Mouse (Mus musculus) lung, embryonic 14.5 days (tissue): ENCODE data around the gene Dock3. TPM values are rescaled to one million over a fixed set of nuclear protein-coding genes. Genes with fewer than 3 reads are reported as not detected.

Source experiments
- ATAC-seq: fragments of 200-750 bp; cut with Nextera tagmentation; 2 replicates; pipeline ENCODE4 v1.8.0; 2017; ENCODE audit warnings: mild to moderate bottlenecking, moderate TSS enrichment, moderate library complexity; ENCODE audit not compliant: insufficient read depth
- DNase-seq: peaks from one replicate; pipeline ENCODE4 v3.0.0-alpha.2; 2015
- H3K27ac ChIP-seq: fragments of 300-500 bp; sonication (generic); 2 replicates; pipeline ENCODE4 v1.5.1; 2014; ENCODE audit warnings: low read depth, mild to moderate bottlenecking, moderate library complexity
- H3K27me3 ChIP-seq: fragments of 300-500 bp; sonication (generic); 2 replicates; pipeline ENCODE4 v1.6.1; 2014; ENCODE audit warnings: low read length, control low read depth; ENCODE audit not compliant: insufficient read depth
- H3K36me3 ChIP-seq: fragments of 300-500 bp; sonication (generic); 2 replicates; pipeline ENCODE4 v1.6.1; 2014; ENCODE audit warnings: control low read depth; ENCODE audit not compliant: insufficient read depth
- H3K4me1 ChIP-seq: fragments of 300-500 bp; sonication (generic); 2 replicates; pipeline ENCODE4 v1.6.1; 2014; ENCODE audit warnings: antibody characterized with exemption, control low read depth; ENCODE audit not compliant: insufficient read depth
- H3K4me2 ChIP-seq: fragments of 300-500 bp; sonication (generic); 2 replicates; pipeline ENCODE4 v1.6.1; 2014; ENCODE audit warnings: mild to moderate bottlenecking
- H3K4me3 ChIP-seq: fragments of 300-500 bp; sonication (generic); 2 replicates; pipeline ENCODE4 v1.5.1; 2014; ENCODE audit warnings: low read depth, low read length
- H3K9ac ChIP-seq: fragments of 300-500 bp; sonication (generic); 2 replicates; pipeline ENCODE4 v1.6.1; 2014
- H3K9me3 ChIP-seq: fragments of 300-500 bp; sonication (generic); 2 replicates; pipeline ENCODE4 v1.6.1; 2016; ENCODE audit warnings: low read depth, low read length, control low read depth
- CTCF ChIP-seq: IDR thresholded peaks from 2 replicates; pipeline ENCODE4 v1.5.1; 2016; ENCODE audit warnings: antibody characterized with exemption, low read depth
- WGBS: fragments of 180-500 bp; shearing (Covaris S2); extraction: QIAGEN DNeasy Blood & Tissue Kit; methylation state at CpG from one replicate; pipeline ENCODE4 v1.1.7; 2014; 5-methylcytosine and 5-hydroxymethylcytosine counted together
- polyA plus RNA-seq: library from polyadenylated mRNA; unstranded; fragments of >200 nt; fragmentation: Nextera tagmentation; extraction: Ambion mirVana; gene quantifications from 2 replicates; pipeline ENCODE4 v1.2.1, GENCODE M21; 2014

The Dock3 gene
- polyA plus RNA-seq, 1 experiment from 2014 or later, result 0.25 TPM

DNA sequence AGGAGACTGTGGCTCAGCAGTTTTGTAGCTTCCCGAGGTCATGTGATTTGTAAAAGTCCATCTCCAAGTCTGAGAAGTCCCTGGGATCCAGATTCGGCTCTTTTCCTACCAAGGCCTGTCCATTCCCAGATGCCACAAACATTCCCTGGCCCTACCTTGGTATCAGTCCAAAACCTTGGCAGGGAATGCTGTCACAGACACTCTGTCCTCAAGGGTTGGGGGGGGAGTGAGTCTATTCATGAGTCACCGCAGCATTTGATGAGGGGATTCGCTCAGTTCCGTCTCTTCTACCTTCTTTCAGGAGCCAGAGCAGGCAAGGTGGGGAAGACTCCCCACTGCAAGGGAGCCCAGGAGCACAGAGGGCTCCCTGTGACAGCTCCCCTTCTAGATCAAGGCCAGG lies 44.0 kb upstream of the Dock3 start:
- no peak overlapping the region for H3K4me2 ChIP-seq
- no peaks in the 10 kb centered on the region for H3K27me3 ChIP-seq
- no peak for TF ChIP-seq CTCF
- ATAC-seq (no peak), DNase-seq (no peak)
- H3K4me1 ChIP-seq, result peaks cover 17% of the 10 kb centered on the region
- 82% methylated on average over 5 of the region's 5 CpGs for WGBS
- no peak overlapping the region for H3K4me3 ChIP-seq
- no peaks in the 10 kb centered on the region for H3K36me3 ChIP-seq
- H3K27ac ChIP-seq, result no peak overlapping the region
- no peak overlapping the region for H3K9ac ChIP-seq
- no peaks in the 10 kb centered on the region for H3K9me3 ChIP-seq

DNA sequence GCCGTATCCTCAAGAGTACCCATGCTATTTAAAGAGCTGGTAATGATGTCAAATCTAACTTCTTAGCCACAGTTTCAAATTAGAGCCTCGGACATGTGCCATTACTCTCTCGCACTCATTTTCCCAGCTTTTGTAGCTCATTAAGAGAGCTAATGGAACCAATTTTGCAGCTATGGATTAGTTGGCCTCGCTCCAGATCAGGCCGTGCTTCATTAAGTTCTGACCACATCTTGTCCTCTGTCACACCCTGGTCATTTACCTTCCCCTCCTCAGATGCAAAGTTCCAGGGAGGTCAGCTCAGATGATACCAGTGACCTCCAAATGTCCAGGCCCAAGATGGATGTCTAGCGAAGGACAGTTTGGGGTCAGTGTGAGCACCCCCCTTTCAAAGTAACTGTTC lies 43.0 kb upstream of the Dock3 start:
- H3K4me3 ChIP-seq, result no peak overlapping the region
- no peak overlapping the region for H3K4me2 ChIP-seq
- H3K27ac ChIP-seq, result no peak overlapping the region
- no peak for DNase-seq
- H3K9me3 ChIP-seq, result no peaks in the 10 kb centered on the region
- H3K9ac ChIP-seq, result no peak overlapping the region; the same call in 1 of the 2 replicates
- TF ChIP-seq CTCF, result no peak
- H3K4me1 ChIP-seq, result peaks cover 9% of the 10 kb centered on the region; the same call in 1 of the 2 replicates
- no peaks in the 10 kb centered on the region for H3K36me3 ChIP-seq
- WGBS, result 79% methylated on average over 6 of the region's 6 CpGs
- no peak for ATAC-seq
- H3K27me3 ChIP-seq, result no peaks in the 10 kb centered on the region

DNA sequence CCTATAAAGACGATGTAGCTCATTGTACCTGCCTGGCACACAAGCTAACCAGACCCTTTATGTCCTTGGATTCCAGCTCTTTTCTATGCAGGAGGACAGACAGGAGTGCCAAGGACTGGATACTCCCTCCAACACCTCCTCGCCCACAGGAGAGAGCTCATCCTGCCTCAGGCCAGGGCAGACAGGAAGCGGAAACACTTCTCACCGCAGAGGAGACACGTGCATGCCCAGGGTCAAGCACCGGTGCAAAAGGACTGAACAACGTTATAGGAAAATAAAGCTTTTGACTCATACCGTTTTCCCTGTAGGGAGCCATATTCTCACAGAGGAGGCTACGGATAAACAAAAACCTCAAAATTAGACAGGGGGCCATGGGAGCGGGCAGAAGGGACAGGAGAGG lies 41.5 kb upstream of the Dock3 start:
- Histone ChIP-seq H3K4me3 (no peak overlapping the region), H3K27me3 (no peaks in the 10 kb centered on the region), H3K9me3 (no peaks in the 10 kb centered on the region), H3K36me3 (no peaks in the 10 kb centered on the region), H3K9ac (no peak overlapping the region), H3K27ac (no peak overlapping the region), H3K4me1 (no peaks in the 10 kb centered on the region), H3K4me2 (no peak overlapping the region)
- WGBS, result 59% methylated on average over 10 of the region's 10 CpGs
- TF ChIP-seq CTCF, result no peak
- DNase-seq, result no peak
- no peak for ATAC-seq

DNA sequence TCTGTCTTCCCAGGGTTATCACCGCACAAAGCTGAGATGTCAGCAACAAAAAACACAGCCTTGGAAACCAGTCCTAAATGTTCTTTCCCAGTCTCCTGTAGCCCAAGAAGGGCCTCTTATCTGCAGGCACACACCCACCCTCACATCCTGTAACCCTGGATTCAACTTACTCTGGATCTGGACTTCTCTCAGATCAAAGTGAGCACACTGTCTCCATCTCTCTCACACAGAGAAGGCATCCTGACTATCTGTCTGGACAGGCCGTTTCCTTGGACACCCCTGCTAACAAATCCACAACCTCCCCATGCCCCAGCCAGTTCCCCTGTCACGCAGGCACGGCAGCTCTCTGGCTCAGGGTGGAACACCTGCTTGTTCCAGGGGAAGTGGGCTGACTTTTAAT lies 40.6 kb upstream of the Dock3 start:
- Histone ChIP-seq H3K4me3 (no peak overlapping the region), H3K4me1 (no peaks in the 10 kb centered on the region), H3K9ac (no peak overlapping the region), H3K27me3 (no peaks in the 10 kb centered on the region), H3K27ac (no peak overlapping the region), H3K9me3 (no peaks in the 10 kb centered on the region), H3K36me3 (no peaks in the 10 kb centered on the region), H3K4me2 (no peak overlapping the region)
- ATAC-seq (no peak), DNase-seq (no peak)
- 48% methylated on average over 4 of the region's 4 CpGs for WGBS
- no peak for TF ChIP-seq CTCF

DNA sequence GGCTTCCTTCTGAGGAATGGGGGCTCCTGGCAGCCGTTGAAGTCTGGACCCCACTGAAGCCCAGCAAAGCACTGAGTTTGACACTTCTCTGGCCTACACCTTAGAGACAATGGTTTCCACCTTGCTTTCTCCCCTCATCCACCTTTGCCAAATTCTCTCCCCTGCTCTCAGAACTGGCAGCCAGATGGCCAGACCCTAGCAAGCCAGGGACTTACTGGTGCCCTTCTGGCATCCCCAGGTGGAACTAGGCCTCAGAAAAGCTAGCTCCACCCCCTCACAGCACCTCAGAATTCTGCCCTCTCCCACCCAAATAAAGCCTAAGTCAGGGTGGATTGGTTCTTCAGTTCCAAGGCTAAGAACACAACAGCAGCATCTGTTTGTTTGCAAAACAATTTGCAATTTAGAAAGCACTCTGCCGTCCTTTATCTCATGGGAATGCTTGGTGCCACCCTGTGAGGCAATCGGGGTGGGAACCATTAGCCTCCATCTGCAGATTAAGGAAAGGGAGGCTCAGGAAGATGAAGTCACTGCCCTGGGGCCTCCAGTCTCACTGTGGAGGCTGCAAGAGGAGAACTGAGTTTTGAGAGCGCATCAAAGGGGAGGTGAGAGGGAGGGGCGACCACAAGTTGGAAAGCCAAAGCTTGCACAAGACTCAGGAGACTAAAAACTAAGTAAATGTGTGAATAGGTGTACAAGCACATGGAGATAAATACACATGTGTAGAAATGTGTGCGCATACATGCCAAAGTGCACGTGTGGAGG lies 39.6 kb upstream of the Dock3 start:
- no peak for ATAC-seq
- 64% methylated on average over 7 of the region's 7 CpGs for WGBS
- Histone ChIP-seq H3K27ac (no peak overlapping the region), H3K4me2 (no peak overlapping the region), H3K4me1 (no peaks in the 10 kb centered on the region), H3K36me3 (no peaks in the 10 kb centered on the region), H3K4me3 (no peak overlapping the region), H3K9ac (no peak overlapping the region), H3K9me3 (no peaks in the 10 kb centered on the region), H3K27me3 (no peaks in the 10 kb centered on the region)
- no peak for TF ChIP-seq CTCF
- DNase-seq, result no peak

DNA sequence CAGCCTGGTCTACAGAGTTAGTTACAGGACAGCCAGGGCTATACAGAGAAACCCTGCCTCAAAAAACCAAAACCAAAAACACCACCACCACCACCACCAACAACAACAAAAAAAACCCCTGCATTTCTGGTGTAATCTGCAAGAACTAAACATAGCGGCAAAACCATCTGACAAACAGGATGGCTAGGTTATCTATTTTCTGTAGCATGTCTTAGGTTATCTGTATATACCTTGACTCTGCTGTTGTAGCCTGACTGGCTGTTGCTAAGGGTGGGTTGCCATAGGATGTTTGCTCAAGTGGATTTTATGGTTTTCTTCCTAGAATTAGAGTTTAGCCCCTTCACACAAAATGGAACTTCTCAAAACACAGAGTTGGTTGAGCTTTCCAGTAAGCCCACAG lies 38.1 kb upstream of the Dock3 start:
- TF ChIP-seq CTCF, result no peak
- H3K27me3 ChIP-seq, result no peaks in the 10 kb centered on the region
- no peaks in the 10 kb centered on the region for H3K4me1 ChIP-seq
- H3K27ac ChIP-seq, result no peak overlapping the region
- H3K36me3 ChIP-seq, result no peaks in the 10 kb centered on the region
- DNase-seq (no peak), ATAC-seq (no peak)
- H3K9ac ChIP-seq, result no peak overlapping the region
- no peak overlapping the region for H3K4me2 ChIP-seq
- no peaks in the 10 kb centered on the region for H3K9me3 ChIP-seq
- 78% methylated on average over 1 of the region's 1 CpGs for WGBS
- no peak overlapping the region for H3K4me3 ChIP-seq

DNA sequence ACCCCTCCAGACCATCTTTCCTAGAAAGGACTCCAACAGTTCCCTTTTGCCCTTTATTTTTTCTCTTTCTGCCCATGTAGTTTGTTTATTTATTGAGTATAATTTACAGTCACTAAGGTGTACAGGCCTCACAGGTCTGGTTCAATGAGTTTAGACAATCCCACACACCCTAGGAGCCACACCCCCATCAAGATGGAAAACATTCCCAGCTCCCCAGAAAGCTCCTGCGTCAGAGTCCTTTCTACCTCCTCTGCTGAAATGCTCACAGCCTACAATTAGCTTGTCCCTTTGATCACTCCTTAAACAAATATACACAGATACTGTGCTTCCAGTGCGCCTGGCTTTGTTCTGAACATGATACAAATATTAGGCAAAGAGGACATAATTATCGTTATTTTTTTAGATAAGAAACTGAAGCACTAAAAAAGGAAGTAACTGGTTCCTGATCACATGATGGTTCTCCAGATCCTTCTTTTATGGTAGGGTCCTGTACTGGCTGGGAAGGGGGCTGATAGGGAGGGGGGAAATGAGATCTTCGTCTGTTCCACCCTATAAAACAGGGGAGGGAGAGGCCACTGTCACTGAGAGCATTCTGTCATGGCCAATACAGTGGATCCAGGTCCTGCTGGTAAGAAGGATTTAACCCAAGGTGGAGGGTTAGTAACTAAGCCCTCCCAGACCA lies 36.2 kb upstream of the Dock3 start:
- TF ChIP-seq CTCF, result no peak

More for the DNA sequence above, 36.2 kb upstream of the Dock3 start:
- no peak overlapping the region for H3K4me2 ChIP-seq
- no peaks in the 10 kb centered on the region for H3K36me3 ChIP-seq
- no peak overlapping the region for H3K4me3 ChIP-seq
- H3K27ac ChIP-seq, result no peak overlapping the region
- H3K27me3 ChIP-seq, result no peaks in the 10 kb centered on the region
- WGBS, result 13% methylated on average over 4 of the region's 4 CpGs
- no peaks in the 10 kb centered on the region for H3K9me3 ChIP-seq
- ATAC-seq (no peak), DNase-seq (no peak)
- no peaks in the 10 kb centered on the region for H3K4me1 ChIP-seq
- H3K9ac ChIP-seq, result no peak overlapping the region
